Mouse (Mus musculus): ENCODE measurements around the gene Degs1. TPM values are rescaled to one million over a fixed set of nuclear protein-coding genes. Genes with fewer than 3 reads are reported as not detected.

Degs1 gene
- polyA plus RNA-seq, 1 experiment, result 115 TPM

GRCm38 (mm10) chr1:182254618-182255017, 28.0 kb downstream of the Degs1 start:
- Histone ChIP-seq H3K27ac (ENCODE audit: insufficient read depth, low read length) (no peak overlapping the region), H3K4me3 (replicated peaks; ENCODE audit: insufficient read depth, low read depth, low read length) (no peak overlapping the region), H3K27me3 (ENCODE audit: control insufficient read depth, insufficient read depth, low read length) (no peaks in the 10 kb centered on the region), H3K4me1 (ENCODE audit: control insufficient read depth, insufficient read depth, low read length) (no peaks in the 10 kb centered on the region)
- no peak for DNase-seq
- 84% methylated on average over 8 of the region's 8 CpGs for WGBS
- no peak for TF ChIP-seq CTCF (IDR thresholded peaks at IDR 0.05; ENCODE audit: borderline replicate concordance, insufficient read depth, low read depth, low read length)
- no peak for TF ChIP-seq POLR2A (IDR thresholded peaks at IDR 0.05; ENCODE audit: borderline replicate concordance, insufficient read depth, low read length)

GRCm38 (mm10) chr1:182253756-182254534, 28.7 kb downstream of the Degs1 start:
- WGBS, result 89% methylated on average over 12 of the region's 12 CpGs
- H3K27ac ChIP-seq (ENCODE audit: insufficient read depth, low read length), result no peak overlapping the region
- DNase-seq, result no peak
- H3K4me3 ChIP-seq (replicated peaks; ENCODE audit: insufficient read depth, low read depth, low read length), result no peak overlapping the region
- H3K4me1 ChIP-seq (ENCODE audit: control insufficient read depth, insufficient read depth, low read length), result no peaks in the 10 kb centered on the region
- H3K27me3 ChIP-seq (ENCODE audit: control insufficient read depth, insufficient read depth, low read length), result no peaks in the 10 kb centered on the region
- TF ChIP-seq POLR2A (IDR thresholded peaks at IDR 0.05; ENCODE audit: borderline replicate concordance, insufficient read depth, low read length) (no peak), CTCF (IDR thresholded peaks at IDR 0.05; ENCODE audit: borderline replicate concordance, insufficient read depth, low read depth, low read length) (no peak)

- H3K27ac ChIP-seq (ENCODE audit: insufficient read depth, low read length), result no peak overlapping the region
- H3K4me3 ChIP-seq (replicated peaks; ENCODE audit: insufficient read depth, low read depth, low read length), result no peak overlapping the region
- TF ChIP-seq CTCF (IDR thresholded peaks at IDR 0.05; ENCODE audit: borderline replicate concordance, insufficient read depth, low read depth, low read length) (no peak), POLR2A (IDR thresholded peaks at IDR 0.05; ENCODE audit: borderline replicate concordance, insufficient read depth, low read length) (no peak)
- no peaks in the 10 kb centered on the region for H3K4me1 ChIP-seq (ENCODE audit: control insufficient read depth, insufficient read depth, low read length)
- WGBS, result 49% methylated on average over 10 of the region's 10 CpGs
- DNase-seq, result no peak
- no peaks in the 10 kb centered on the region for H3K27me3 ChIP-seq (ENCODE audit: control insufficient read depth, insufficient read depth, low read length)
These were observed 30.0 kb downstream of the Degs1 start for GRCm38 (mm10) chr1:182252534-182253171.

- whole genome bisulfite sequencing, result 77% methylated on average over 4 of the region's 4 CpGs
These were observed 31.9 kb downstream of the Degs1 start for GRCm38 (mm10) chr1:182250734-182251133.

GRCm38 (mm10) chr1:182249298-182249697, 33.3 kb downstream of the Degs1 start:
- no peak overlapping the region for H3K27ac ChIP-seq (ENCODE audit: insufficient read depth, low read length)
- no peaks in the 10 kb centered on the region for H3K4me1 ChIP-seq (ENCODE audit: control insufficient read depth, insufficient read depth, low read length)
- DNase-seq, result peak in 1 of 2 experiments; percentile 8
- TF ChIP-seq POLR2A (IDR thresholded peaks at IDR 0.05; ENCODE audit: borderline replicate concordance, insufficient read depth, low read length), result no peak
- TF ChIP-seq CTCF (IDR thresholded peaks at IDR 0.05; ENCODE audit: borderline replicate concordance, insufficient read depth, low read depth, low read length), result no peak
- H3K27me3 ChIP-seq (ENCODE audit: control insufficient read depth, insufficient read depth, low read length), result no peaks in the 10 kb centered on the region
- no peak overlapping the region for H3K4me3 ChIP-seq (replicated peaks; ENCODE audit: insufficient read depth, low read depth, low read length)
- WGBS, result 34% methylated on average over 8 of the region's 8 CpGs

More at GRCm38 (mm10) chr1:182250734-182251133, 31.9 kb downstream of the Degs1 start:
- H3K4me1 ChIP-seq (ENCODE audit: control insufficient read depth, insufficient read depth, low read length), result no peaks in the 10 kb centered on the region
- H3K27me3 ChIP-seq (ENCODE audit: control insufficient read depth, insufficient read depth, low read length), result no peaks in the 10 kb centered on the region
- H3K4me3 ChIP-seq (replicated peaks; ENCODE audit: insufficient read depth, low read depth, low read length), result no peak overlapping the region
- no peak overlapping the region for H3K27ac ChIP-seq (ENCODE audit: insufficient read depth, low read length)
- no peak for DNase-seq
- TF ChIP-seq CTCF (IDR thresholded peaks at IDR 0.05; ENCODE audit: borderline replicate concordance, insufficient read depth, low read depth, low read length) (no peak), POLR2A (IDR thresholded peaks at IDR 0.05; ENCODE audit: borderline replicate concordance, insufficient read depth, low read length) (no peak)

GRCm38 (mm10) chr1:182245003-182245402, 37.6 kb downstream of the Degs1 start:
- H3K4me3 ChIP-seq (replicated peaks; ENCODE audit: insufficient read depth, low read depth, low read length), result no peak overlapping the region
- no peak for TF ChIP-seq CTCF (IDR thresholded peaks at IDR 0.05; ENCODE audit: borderline replicate concordance, insufficient read depth, low read depth, low read length)
- TF ChIP-seq POLR2A (IDR thresholded peaks at IDR 0.05; ENCODE audit: borderline replicate concordance, insufficient read depth, low read length), result no peak
- DNase-seq, result no peak
- 91% methylated on average over 5 of the region's 5 CpGs for WGBS
- H3K27me3 ChIP-seq (ENCODE audit: control insufficient read depth, insufficient read depth, low read length), result no peaks in the 10 kb centered on the region
- H3K27ac ChIP-seq (ENCODE audit: insufficient read depth, low read length), result no peak overlapping the region
- H3K4me1 ChIP-seq (ENCODE audit: control insufficient read depth, insufficient read depth, low read length), result no peaks in the 10 kb centered on the region

- H3K4me3 ChIP-seq (replicated peaks; ENCODE audit: insufficient read depth, low read depth, low read length), result no peak overlapping the region
- no peak for TF ChIP-seq CTCF (IDR thresholded peaks at IDR 0.05; ENCODE audit: borderline replicate concordance, insufficient read depth, low read depth, low read length)
- TF ChIP-seq POLR2A (IDR thresholded peaks at IDR 0.05; ENCODE audit: borderline replicate concordance, insufficient read depth, low read length), result no peak
- no peaks in the 10 kb centered on the region for H3K4me1 ChIP-seq (ENCODE audit: control insufficient read depth, insufficient read depth, low read length)
- H3K27me3 ChIP-seq (ENCODE audit: control insufficient read depth, insufficient read depth, low read length), result no peaks in the 10 kb centered on the region
- 64% methylated on average over 7 of the region's 7 CpGs for WGBS
- H3K27ac ChIP-seq (ENCODE audit: insufficient read depth, low read length), result no peak overlapping the region
- no peak for DNase-seq
These were observed 44.4 kb downstream of the Degs1 start for GRCm38 (mm10) chr1:182238056-182238703.
